Mouse (Mus musculus) kidney, postnatal 25 days (tissue): ENCODE results near the gene Slc7a8.

Experiments used
- DNase-seq, 2 experiments: peaks; one replicate each; pipeline ENCODE4 v3.0.0; 2021; ENCODE audit warnings: mixed read lengths in 2 of 2

The Slc7a8 gene

GRCm38 (mm10) chr14:54781610-54782365 is at the start of gene Slc7a8:
TSS of gene Slc7a8 (minus strand) at chr14:54781946.
- peak; percentile 83 to 87 for DNase-seq

DNA sequence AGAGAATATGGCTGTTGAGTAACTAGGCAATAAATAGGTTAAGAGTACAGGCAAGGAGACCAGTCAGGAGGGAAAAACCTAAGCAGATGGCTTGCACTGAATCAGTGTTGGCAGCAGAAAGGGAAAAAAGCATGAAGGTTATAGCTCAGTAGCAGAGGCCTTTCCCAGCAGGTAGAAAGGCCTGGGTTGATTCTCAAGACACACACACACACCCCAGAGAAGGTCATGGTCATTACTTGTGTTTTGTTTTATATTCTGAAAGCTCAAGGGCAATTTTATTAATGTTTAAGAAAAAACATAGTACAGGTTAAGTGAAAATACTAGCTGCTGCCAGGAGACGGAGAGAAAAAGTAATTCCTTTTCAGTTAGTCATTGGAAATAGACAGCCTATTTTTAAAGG is 42.0 kb upstream of the Slc7a8 start:
- DNase-seq: peak; percentile 11 to 49

DNA sequence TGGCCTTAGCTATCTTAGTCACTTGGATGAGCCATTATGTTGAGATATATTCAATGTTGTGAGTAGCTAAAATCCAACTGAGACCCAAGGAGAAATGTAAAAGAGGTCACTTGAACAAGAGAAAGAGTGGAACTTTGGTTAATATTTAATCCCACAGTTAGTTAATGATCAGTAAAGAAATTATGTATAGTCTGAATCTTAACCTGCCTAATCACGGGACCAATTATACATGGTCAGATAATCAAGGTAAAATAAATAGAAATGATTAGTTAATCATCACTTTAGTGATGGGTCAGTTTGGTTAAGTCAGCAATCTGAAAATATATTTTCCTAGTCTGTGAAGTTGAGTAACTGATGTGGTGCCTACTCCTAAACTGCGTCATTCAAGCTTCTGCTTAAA is 40.6 kb upstream of the Slc7a8 start:
- DNase-seq: no peak

DNA sequence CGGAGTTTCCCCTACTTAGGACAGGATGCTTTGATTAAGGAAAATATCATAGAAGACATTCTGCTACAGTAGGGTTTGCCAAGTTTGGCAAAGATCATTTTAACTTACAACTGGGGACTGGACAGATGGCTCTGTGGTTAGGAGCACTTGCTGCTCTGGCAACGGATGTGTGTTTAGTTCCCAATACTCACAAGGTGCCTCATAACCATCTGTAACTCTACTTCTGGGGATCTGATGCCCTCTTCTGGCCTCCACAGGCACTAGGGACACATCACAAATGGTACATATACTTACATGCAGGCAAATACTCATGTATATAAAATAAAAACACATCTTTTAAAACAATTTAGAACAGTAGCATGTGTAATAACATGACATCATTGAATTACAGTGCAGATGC is 36.0 kb upstream of the Slc7a8 start:
- DNase-seq: peak; percentile 48 to 63

DNA sequence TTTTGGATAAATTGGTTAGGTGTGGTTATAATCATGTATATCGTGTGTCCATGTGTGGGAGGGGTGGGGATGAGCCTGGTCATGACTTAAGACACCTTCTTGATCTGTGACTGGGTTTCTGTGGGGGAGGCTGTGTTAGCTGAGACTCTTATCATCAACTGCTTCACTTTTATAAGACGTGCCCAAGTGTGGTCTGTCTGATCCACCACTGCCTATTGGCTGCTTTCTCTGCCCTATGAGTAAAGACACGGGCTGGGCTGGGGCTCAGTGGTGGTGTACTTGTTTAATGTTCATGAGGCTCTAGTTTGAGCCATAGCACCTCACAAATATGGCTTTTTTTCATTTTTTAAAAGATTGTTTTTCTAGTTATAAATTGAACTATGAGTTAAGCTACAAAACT is 34.0 kb upstream of the Slc7a8 start:
- DNase-seq: no peak

- no peak for DNase-seq
Measured at GRCm38 (mm10) chr14:54813991-54814390, 32.2 kb upstream of the Slc7a8 start, which contains the start of gene Rnf212b. TSS of gene Rnf212b (plus strand) at chr14:54814141.

DNA sequence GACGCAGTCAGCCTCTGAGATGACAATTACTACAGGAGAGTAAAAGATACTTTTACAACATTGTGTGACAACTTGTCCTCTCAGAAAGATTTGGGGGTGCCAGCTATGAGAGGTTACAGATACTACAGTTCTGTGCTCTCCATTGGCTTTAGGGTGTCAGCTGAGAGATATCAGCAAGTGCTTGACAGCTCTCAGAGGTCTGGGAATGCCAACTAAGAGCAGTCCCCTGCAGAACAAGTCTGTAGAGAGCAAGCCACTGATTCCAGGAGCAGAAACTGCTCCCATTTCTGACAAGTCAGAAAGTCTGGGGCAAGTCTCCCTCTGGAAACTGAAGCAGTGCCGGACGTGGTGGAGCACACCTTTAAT is 27.9 kb upstream of the Slc7a8 start:
- no peak for DNase-seq

- DNase-seq: no peak
Measured at GRCm38 (mm10) chr14:54808718-54809667, 27.2 kb upstream of the Slc7a8 start.

DNA sequence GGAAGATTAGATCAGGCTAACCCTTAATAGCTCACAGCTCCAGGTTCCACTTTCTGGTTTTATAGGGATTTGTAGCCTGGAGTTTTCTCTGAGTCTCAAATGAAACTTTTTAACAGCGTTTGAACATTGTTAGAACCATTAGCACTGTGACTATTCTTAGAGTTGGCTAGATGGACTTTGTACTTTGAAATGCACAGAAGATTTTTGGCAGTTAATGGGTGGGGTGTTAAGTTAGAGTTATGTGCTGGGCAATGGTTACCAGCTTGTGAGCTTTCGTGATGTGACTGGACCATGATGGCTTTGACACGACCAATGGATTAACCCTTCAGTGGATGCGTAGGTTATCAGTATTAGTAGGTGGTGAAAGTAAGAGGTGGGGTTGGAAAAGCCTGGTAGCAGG is 24.4 kb upstream of the Slc7a8 start:
- no peak for DNase-seq

GRCm38 (mm10) chr14:54802428-54802827 is 20.7 kb upstream of the Slc7a8 start:
- DNase-seq: no peak

GRCm38 (mm10) chr14:54799686-54800085 is 17.9 kb upstream of the Slc7a8 start:
- no peak for DNase-seq

GRCm38 (mm10) chr14:54796760-54797159 is 15.0 kb upstream of the Slc7a8 start:
- DNase-seq: no peak

- DNase-seq: no peak
Measured at GRCm38 (mm10) chr14:54795901-54796300, 14.2 kb upstream of the Slc7a8 start.

GRCm38 (mm10) chr14:54793894-54794830 is 12.4 kb upstream of the Slc7a8 start:
- peak; percentile 45 to 58 for DNase-seq

DNA sequence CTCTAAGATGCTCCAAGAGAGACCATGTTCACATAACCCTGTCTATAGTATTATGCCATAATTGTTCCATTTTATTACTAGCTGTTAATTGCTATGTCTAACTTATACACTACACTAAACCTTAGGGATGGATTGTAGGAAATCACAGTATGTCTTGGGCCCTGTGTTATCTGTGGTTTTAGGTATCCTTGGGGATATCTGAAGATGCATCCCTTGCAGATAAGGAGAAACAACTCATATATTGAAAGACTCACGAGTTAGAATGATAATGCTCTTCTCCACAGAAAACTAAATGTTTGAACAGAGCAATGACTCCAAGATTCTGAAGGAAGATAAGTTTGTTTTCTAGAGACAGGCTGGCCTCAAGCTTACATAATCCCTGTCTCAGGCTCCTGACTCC is 11.6 kb upstream of the Slc7a8 start:
- no peak for DNase-seq

GRCm38 (mm10) chr14:54792166-54792565 is 10.4 kb upstream of the Slc7a8 start:
- DNase-seq: no peak

- DNase-seq: no peak
Measured at GRCm38 (mm10) chr14:54788231-54788630, 6.5 kb upstream of the Slc7a8 start.

GRCm38 (mm10) chr14:54787226-54787625 is 5.5 kb upstream of the Slc7a8 start:
- peak in 1 of 2 experiments; percentile 28 for DNase-seq

DNA sequence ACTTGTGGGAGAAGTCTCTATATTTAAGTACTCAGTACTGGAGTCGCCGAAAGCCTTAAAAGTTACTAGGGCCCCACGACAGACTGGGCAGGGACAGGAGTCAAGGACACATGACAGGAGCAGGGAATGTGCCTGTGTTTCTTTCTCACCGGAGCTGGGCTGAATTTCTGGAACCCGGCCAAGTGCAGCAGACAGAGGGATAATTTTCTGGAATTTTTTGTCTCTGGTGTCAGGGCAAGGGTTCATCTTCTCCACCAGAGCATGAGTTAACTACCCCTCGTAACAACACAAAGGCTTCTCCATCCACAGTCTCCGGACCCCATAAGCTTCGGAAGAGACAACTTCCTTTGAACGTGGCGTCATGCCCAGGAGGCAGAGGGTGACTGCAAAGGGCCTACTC is 4.7 kb upstream of the Slc7a8 start:
- peak; percentile 73 to 75 for DNase-seq

- peak; percentile 78 to 89 for DNase-seq
Measured at GRCm38 (mm10) chr14:54785898-54786297, 4.2 kb upstream of the Slc7a8 start.

DNA sequence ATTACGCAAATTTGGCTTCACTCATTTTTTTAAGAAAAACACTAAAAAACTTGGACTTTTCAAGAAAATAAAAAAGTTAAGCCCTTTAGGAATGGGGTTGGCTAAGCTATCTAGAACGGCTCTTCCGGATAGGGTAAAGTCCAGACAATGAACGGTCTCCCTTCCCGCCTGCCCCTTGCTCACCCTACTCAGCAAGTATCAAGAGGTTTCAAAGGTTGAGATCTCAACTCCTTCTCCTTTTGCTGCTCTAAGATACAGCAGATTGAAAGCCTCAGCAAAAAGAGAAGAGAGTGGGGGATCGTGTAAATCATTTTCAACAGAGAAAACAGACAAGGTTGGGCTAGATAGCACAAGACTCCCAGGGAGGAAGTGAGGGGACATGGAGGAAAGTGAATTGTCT is 1.2 kb upstream of the Slc7a8 start:
- peak in 1 of 2 experiments; percentile 74 for DNase-seq

DNA sequence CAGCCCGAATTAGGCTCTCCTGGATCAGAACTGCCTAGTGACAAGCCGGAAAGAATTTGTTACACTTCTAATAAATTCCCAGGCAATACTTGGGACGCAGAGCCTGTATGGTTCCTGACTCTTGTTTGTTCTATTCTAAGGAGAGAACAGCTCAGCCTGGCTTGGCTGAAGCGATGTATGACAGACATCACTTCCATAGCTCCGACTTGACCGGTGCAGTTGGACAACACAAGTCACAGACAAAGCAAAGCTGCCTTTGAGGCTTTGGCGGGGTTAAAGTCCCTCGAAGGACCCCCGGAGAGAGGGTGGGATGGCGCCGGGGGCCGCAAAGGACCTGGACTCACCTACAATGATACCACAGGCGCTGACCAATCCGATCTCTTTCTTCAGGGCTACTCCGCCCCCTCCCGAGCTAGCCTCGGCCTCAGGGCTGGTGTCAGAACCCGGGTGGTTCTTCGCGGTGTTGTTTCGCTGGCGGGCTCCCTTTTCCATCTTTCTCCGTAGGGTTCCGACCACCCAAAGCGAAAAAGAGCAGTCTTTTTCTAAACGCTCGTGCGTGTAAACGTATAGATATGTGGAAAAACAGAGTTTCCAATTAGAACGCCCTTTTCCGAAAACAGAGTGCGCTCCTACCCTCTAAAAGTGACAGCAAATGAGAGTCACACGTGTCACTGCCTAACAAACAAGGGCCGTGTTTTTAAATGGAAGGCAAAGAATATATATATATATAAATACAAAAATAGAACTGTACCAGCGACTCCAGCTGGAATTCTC is 723 bp downstream of the Slc7a8 start:
- peak; percentile 75 to 88 for DNase-seq
